Mouse (Mus musculus): Measurements from ENCODE around the gene Cckbr. TPM values are rescaled to one million over a fixed set of nuclear protein-coding genes. Genes with fewer than 3 reads are reported as not detected.

Gene Cckbr
- polyA plus RNA-seq, 1 experiment from 2014 or later, result 2.3 TPM

DNA sequence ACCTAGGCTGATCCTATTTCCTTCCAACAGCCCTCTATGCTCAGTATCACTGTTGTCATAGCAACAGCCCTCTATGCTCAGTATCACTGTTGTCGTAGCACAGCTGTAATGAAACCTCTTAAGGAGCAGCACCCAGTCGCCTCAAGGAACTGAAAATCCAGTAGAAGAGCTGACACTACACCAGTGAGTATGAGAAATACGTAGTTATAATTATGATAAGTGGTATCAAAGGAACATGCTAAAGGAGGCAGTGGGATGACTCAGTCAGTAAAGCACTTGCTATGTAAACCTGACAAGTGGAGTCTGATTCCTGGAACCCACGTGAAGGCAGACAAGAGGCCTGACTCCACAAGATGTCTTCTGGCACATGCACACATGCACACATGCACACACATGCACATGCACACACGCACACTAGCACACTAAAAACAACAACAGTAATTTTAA, 88.3 kb downstream of the Cckbr start:
- H3K4me2 ChIP-seq, result no peak overlapping the region
- 51% methylated on average over 5 of the region's 5 CpGs for WGBS
- peak; percentile 80 for ATAC-seq (ENCODE audit: low FRiP score)
- H3K4me1 ChIP-seq (replicated peaks), result peaks cover 16% of the 10 kb centered on the region
- H3K27me3 ChIP-seq, result no peaks in the 10 kb centered on the region
- H3K4me3 ChIP-seq, result no peak overlapping the region
- H3K27ac ChIP-seq, result peak overlapping the region; percentile 58; the same call in 1 of the 2 replicates
- no peaks in the 10 kb centered on the region for H3K9me3 ChIP-seq
- no peaks in the 10 kb centered on the region for H3K36me3 ChIP-seq
- no peak overlapping the region for H3K9ac ChIP-seq

DNA sequence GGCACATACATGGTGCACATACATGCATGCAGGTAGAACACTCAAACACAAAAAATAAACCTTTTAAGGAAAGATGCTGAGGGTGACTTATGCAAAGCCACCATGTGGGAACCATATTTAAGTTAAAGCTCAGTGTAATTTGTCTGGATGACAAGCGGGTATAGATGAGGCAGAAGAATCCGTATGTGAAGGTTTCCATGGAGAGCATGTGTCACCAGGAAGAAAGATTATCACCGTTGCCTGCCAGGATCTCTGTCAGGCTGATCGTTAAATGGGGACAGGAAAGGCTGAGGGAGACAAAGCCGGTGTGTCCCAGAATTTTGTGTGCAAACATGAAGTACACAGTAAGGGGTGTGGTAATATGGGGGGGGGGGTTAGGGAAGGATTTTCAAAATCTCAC, 89.0 kb downstream of the Cckbr start:
- H3K4me3 ChIP-seq, result no peak overlapping the region
- H3K9ac ChIP-seq, result no peak overlapping the region
- H3K4me1 ChIP-seq (replicated peaks), result peaks cover 16% of the 10 kb centered on the region
- H3K9me3 ChIP-seq, result no peaks in the 10 kb centered on the region
- WGBS, result 53% methylated on average over 5 of the region's 5 CpGs
- H3K27ac ChIP-seq, result peak overlapping the region; percentile 58
- H3K36me3 ChIP-seq, result no peaks in the 10 kb centered on the region
- no peaks in the 10 kb centered on the region for H3K27me3 ChIP-seq
- H3K4me2 ChIP-seq, result no peak overlapping the region
- peak; percentile 62 for ATAC-seq (ENCODE audit: low FRiP score)

DNA sequence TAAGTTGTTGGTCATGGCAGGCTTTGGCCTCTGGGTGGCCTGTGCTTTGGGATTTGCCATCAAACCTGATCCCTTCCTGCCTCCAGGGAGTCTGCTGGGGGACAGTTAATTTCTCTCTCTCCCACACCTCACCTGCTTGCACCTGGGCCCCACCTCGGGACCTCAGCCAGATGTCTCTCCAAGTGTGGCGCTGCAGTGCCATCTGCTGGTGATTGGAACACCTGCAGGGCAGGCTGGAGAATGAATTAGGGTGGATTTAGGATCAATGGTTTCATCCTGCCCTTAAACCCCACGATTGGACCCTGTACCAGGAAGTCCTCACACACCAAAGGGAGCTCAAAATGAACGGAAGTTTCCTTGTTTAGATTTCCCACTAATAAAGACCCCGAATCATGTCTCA, 89.6 kb downstream of the Cckbr start:
- no peak overlapping the region for H3K4me3 ChIP-seq
- H3K9ac ChIP-seq, result no peak overlapping the region
- no peaks in the 10 kb centered on the region for H3K9me3 ChIP-seq
- no peak overlapping the region for H3K27ac ChIP-seq
- H3K27me3 ChIP-seq, result no peaks in the 10 kb centered on the region
- H3K36me3 ChIP-seq, result no peaks in the 10 kb centered on the region
- H3K4me1 ChIP-seq (replicated peaks), result peaks cover 16% of the 10 kb centered on the region
- H3K4me2 ChIP-seq, result no peak overlapping the region
- WGBS, result 13% methylated on average over 5 of the region's 5 CpGs
- peak; percentile 67 for ATAC-seq (ENCODE audit: low FRiP score)

- ATAC-seq (ENCODE audit: low FRiP score), result no peak
These were observed 91.3 kb downstream of the Cckbr start for GRCm38 (mm10) chr7:105516669-105517360.

GRCm38 (mm10) chr7:105519336-105519735, 93.8 kb downstream of the Cckbr start:
- peaks cover 12% of the 10 kb centered on the region for H3K4me1 ChIP-seq (replicated peaks)
- no peaks in the 10 kb centered on the region for H3K27me3 ChIP-seq
- no peak overlapping the region for H3K4me3 ChIP-seq
- no peak overlapping the region for H3K9ac ChIP-seq
- H3K27ac ChIP-seq, result no peak overlapping the region
- H3K4me2 ChIP-seq, result no peak overlapping the region
- no peak for ATAC-seq (ENCODE audit: low FRiP score)
- H3K9me3 ChIP-seq, result no peaks in the 10 kb centered on the region
- no peaks in the 10 kb centered on the region for H3K36me3 ChIP-seq
- WGBS, result 73% methylated on average over 11 of the region's 11 CpGs

More at GRCm38 (mm10) chr7:105516669-105517360, 91.3 kb downstream of the Cckbr start:
- H3K4me3 ChIP-seq, result no peak overlapping the region
- peaks cover 16% of the 10 kb centered on the region for H3K4me1 ChIP-seq (replicated peaks)
- no peak overlapping the region for H3K27ac ChIP-seq
- 47% methylated on average over 9 of the region's 9 CpGs for WGBS
- H3K27me3 ChIP-seq, result no peaks in the 10 kb centered on the region
- no peak overlapping the region for H3K9ac ChIP-seq
- H3K36me3 ChIP-seq, result no peaks in the 10 kb centered on the region
- H3K9me3 ChIP-seq, result no peaks in the 10 kb centered on the region
- no peak overlapping the region for H3K4me2 ChIP-seq

- H3K4me3 ChIP-seq, result no peak overlapping the region
- peaks cover 10% of the 10 kb centered on the region; the same call in 1 of the 2 replicates for H3K4me1 ChIP-seq (replicated peaks)
- ATAC-seq (ENCODE audit: low FRiP score), result no peak
- 87% methylated on average over 2 of the region's 2 CpGs for WGBS
- no peaks in the 10 kb centered on the region for H3K9me3 ChIP-seq
- no peaks in the 10 kb centered on the region for H3K36me3 ChIP-seq
- H3K27ac ChIP-seq, result no peak overlapping the region
- no peak overlapping the region for H3K9ac ChIP-seq
- no peaks in the 10 kb centered on the region for H3K27me3 ChIP-seq
- no peak overlapping the region for H3K4me2 ChIP-seq
These were observed 94.2 kb downstream of the Cckbr start for GRCm38 (mm10) chr7:105519771-105520170.

DNA sequence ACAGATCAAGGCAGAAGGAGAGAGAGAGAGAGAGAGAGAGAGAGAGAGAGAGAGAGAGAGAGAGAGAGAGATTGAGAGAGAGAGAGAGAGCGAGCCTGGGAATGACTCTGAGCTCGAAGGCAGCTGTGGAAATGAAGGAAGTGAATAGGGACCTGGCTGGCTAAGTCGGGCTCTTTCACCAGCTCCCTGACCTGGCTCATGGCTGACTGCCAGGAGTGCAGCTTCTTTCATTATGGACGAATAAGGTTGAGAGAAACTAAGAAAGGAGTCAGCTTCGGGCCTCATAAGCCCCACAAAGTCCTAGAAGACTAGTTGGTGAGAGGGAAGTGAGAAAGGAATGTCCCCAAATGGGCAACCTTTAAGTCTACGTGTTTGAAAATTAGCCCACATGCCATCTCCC, 94.7 kb downstream of the Cckbr start:
- 54% methylated on average over 6 of the region's 6 CpGs for WGBS
- Histone ChIP-seq H3K27ac (no peak overlapping the region), H3K27me3 (no peaks in the 10 kb centered on the region), H3K4me2 (no peak overlapping the region), H3K36me3 (no peaks in the 10 kb centered on the region), H3K4me1 (replicated peaks) (peaks cover 5% of the 10 kb centered on the region; the same call in 1 of the 2 replicates), H3K9me3 (no peaks in the 10 kb centered on the region), H3K4me3 (no peak overlapping the region), H3K9ac (no peak overlapping the region)
- ATAC-seq (ENCODE audit: low FRiP score), result no peak

Other genes starting within 250 kb of the Cckbr start
- not detected in 2 replicates for gene Olfr685, start 239.7 kb upstream of the Cckbr start, polyA plus RNA-seq (2015; fragmentation: Nextera tagmentation; extraction: Ambion mirVana)
- gene Olfr686, start 218.2 kb upstream of the Cckbr start, polyA plus RNA-seq (2015; fragmentation: Nextera tagmentation; extraction: Ambion mirVana), result not detected in 2 replicates
- not detected in 2 replicates for gene Olfr688, start 137.6 kb upstream of the Cckbr start, polyA plus RNA-seq (2015; fragmentation: Nextera tagmentation; extraction: Ambion mirVana)
- gene Olfr689, start 114.6 kb upstream of the Cckbr start, polyA plus RNA-seq (2015; fragmentation: Nextera tagmentation; extraction: Ambion mirVana), result 0.05 TPM in 1 of 2 replicates, not detected in the other
- gene Olfr690, start 91.6 kb upstream of the Cckbr start, polyA plus RNA-seq (2015; fragmentation: Nextera tagmentation; extraction: Ambion mirVana), result not detected in 2 replicates
- 0.21 and 0.22 TPM in 2 replicates for gene Olfr691, start 83.5 kb upstream of the Cckbr start, polyA plus RNA-seq (2015; fragmentation: Nextera tagmentation; extraction: Ambion mirVana)
- gene Olfr692, start 57.5 kb upstream of the Cckbr start, polyA plus RNA-seq (2015; fragmentation: Nextera tagmentation; extraction: Ambion mirVana), result not detected in 2 replicates
- not detected in 2 replicates for gene Gm5901, start 50.7 kb upstream of the Cckbr start, polyA plus RNA-seq (2015; fragmentation: Nextera tagmentation; extraction: Ambion mirVana)
- gene Fam160a2, start 25.7 kb upstream of the Cckbr start, polyA plus RNA-seq (2015; fragmentation: Nextera tagmentation; extraction: Ambion mirVana), result 41.5 and 43.7 TPM in 2 replicates
- 0.16 TPM in 1 of 2 replicates, not detected in the other for gene Cnga4, start 21.2 kb upstream of the Cckbr start, polyA plus RNA-seq (2015; fragmentation: Nextera tagmentation; extraction: Ambion mirVana)
- 28.9 and 31.6 TPM in 2 replicates for gene Cavin3, start 56.6 kb downstream of the Cckbr start, polyA plus RNA-seq (2015; fragmentation: Nextera tagmentation; extraction: Ambion mirVana)
- gene Smpd1, start 128.6 kb downstream of the Cckbr start, polyA plus RNA-seq (2015; fragmentation: Nextera tagmentation; extraction: Ambion mirVana), result 72.7 and 73.5 TPM in 2 replicates
- 242 and 246 TPM in 2 replicates for gene Apbb1, start 155.9 kb downstream of the Cckbr start, polyA plus RNA-seq (2015; fragmentation: Nextera tagmentation; extraction: Ambion mirVana)
- gene Hpx, start 174.4 kb downstream of the Cckbr start, polyA plus RNA-seq (2015; fragmentation: Nextera tagmentation; extraction: Ambion mirVana), result 0.23 and 0.32 TPM in 2 replicates
- 82.1 and 83.2 TPM in 2 replicates for gene Trim3, start 207.8 kb downstream of the Cckbr start, polyA plus RNA-seq (2015; fragmentation: Nextera tagmentation; extraction: Ambion mirVana)
- gene Timm10b, start 214.3 kb downstream of the Cckbr start, polyA plus RNA-seq (2015; fragmentation: Nextera tagmentation; extraction: Ambion mirVana), result 157 and 170 TPM in 2 replicates
- 74.3 and 77.7 TPM in 2 replicates for gene Arfip2, start 214.7 kb downstream of the Cckbr start, polyA plus RNA-seq (2015; fragmentation: Nextera tagmentation; extraction: Ambion mirVana)
- gene Gm45799, start 214.8 kb downstream of the Cckbr start, polyA plus RNA-seq (2015; fragmentation: Nextera tagmentation; extraction: Ambion mirVana), result 16.1 and 19.3 TPM in 2 replicates
- gene Dnhd1, start 225.1 kb downstream of the Cckbr start, polyA plus RNA-seq (2015; fragmentation: Nextera tagmentation; extraction: Ambion mirVana), result 1.1 and 1.4 TPM in 2 replicates

Data from hindbrain, embryonic 13.5 days (tissue).